Mouse (Mus musculus) ES-E14 (cell line): ENCODE measurements around the gene Spata6.

ENCODE experiments used
- CHD2 ChIP-seq: IDR thresholded peaks from 2 replicates; pipeline ENCODE4 v1.6.1; 2014; ENCODE audit warnings: mild to moderate bottlenecking, low read depth, low read length, inconsistent platforms
- MAFK ChIP-seq: IDR thresholded peaks from 2 replicates; pipeline ENCODE4 v1.6.1; 2014; ENCODE audit warnings: mild to moderate bottlenecking, low read depth, low read length, inconsistent platforms; ENCODE audit not compliant: insufficient read depth
- ZC3H11A ChIP-seq: IDR thresholded peaks from 2 replicates; pipeline ENCODE4 v1.6.1; 2012; ENCODE audit warnings: low read depth, mild to moderate bottlenecking, inconsistent platforms, low read length, borderline replicate concordance
- ZNF384 ChIP-seq: IDR thresholded peaks from 2 replicates; pipeline ENCODE4 v1.6.1; 2012; ENCODE audit warnings: low read depth, low read length, inconsistent platforms

GRCm38 (mm10) chr4:111780533-111780932, 60.7 kb downstream of the Spata6 start:
- TF ChIP-seq CHD2 (no peak), ZC3H11A (no peak), MAFK (no peak), ZNF384 (no peak)
